Mouse (Mus musculus) lung, adult 2 months (tissue): ENCODE data around the gene Igdcc4.

Source experiments
- CTCF ChIP-seq: fragments of 200-500 bp; IDR thresholded peaks from 2 replicates; pipeline ENCODE4 v1.5.1; 2011; ENCODE audit warnings: mild to moderate bottlenecking, low read length, control low read depth; ENCODE audit not compliant: insufficient read depth
- POLR2A ChIP-seq: fragments of 200-500 bp; IDR thresholded peaks from 2 replicates; pipeline ENCODE4 v1.6.1; 2011; ENCODE audit warnings: low read depth, mild to moderate bottlenecking, control low read depth, low read length, borderline replicate concordance; ENCODE audit errors: extremely low read depth

- no peak for TF ChIP-seq CTCF
- TF ChIP-seq POLR2A, result no peak
Measured at GRCm38 (mm10) chr9:65111698-65112097, 10.4 kb downstream of the Igdcc4 start.
